Mouse (Mus musculus): ENCODE measurements around the gene Fbxl5.

DNA sequence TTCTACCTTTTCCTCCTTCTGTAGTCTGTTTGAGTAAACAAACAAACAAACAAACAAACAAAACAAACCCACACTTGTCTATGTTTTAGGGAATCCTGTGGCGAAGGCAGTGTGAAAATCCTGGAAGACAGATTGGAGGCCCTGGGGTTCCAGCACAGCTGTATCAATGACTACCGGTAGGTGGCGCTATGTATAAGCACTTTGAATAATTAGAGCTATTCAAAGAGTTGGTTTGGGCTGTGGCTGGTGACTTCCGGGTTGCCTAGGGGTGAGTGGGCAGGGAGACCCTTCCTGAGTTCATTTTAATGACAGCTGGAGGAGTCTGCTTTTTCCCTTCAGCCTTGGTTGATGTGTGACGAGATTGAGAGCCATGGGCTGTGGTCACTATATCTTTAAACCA lies 15.9 kb upstream of the Fbxl5 start:
- TF ChIP-seq GATA1 (IDR thresholded peaks at IDR 0.05; ENCODE audit: borderline replicate concordance, low read length), result no peak
- TF ChIP-seq CTCF (IDR thresholded peaks at IDR 0.05; ENCODE audit: low read depth, low read length), result peak; percentile 69
- TF ChIP-seq TAL1 (conservative IDR thresholded peaks at IDR 0.05; ENCODE audit: low read depth, low read length), result no peak

All from G1E (cell line).